Mouse (Mus musculus) heart, embryonic 10.5 days (tissue): ENCODE measurements around the gene Cfap100. TPM values are rescaled to one million over a fixed set of nuclear protein-coding genes. Genes with fewer than 3 reads are reported as not detected.

Source experiments
- DNase-seq: peaks from one replicate; pipeline ENCODE4 v3.0.0-alpha.2; 2017; ENCODE audit warnings: low spot score
- H3K27ac ChIP-seq: fragments of 300-500 bp; sonication (generic); 2 replicates; pipeline ENCODE4 v1.5.1; 2016; ENCODE audit warnings: mild to moderate bottlenecking
- H3K27me3 ChIP-seq: fragments of 300-500 bp; sonication (generic); 2 replicates; pipeline ENCODE4 v1.6.1; 2016; ENCODE audit warnings: mild to moderate bottlenecking; ENCODE audit not compliant: poor library complexity, insufficient read depth, severe bottlenecking
- H3K36me3 ChIP-seq: fragments of 300-500 bp; sonication (generic); 2 replicates; pipeline ENCODE4 v1.6.1; 2016; ENCODE audit warnings: mild to moderate bottlenecking, moderate library complexity
- H3K4me1 ChIP-seq: fragments of 300-500 bp; sonication (generic); 2 replicates; pipeline ENCODE4 v1.6.1; 2016; ENCODE audit warnings: mild to moderate bottlenecking
- H3K4me3 ChIP-seq: fragments of 300-500 bp; sonication (generic); 2 replicates; pipeline ENCODE4 v1.5.1; 2016; ENCODE audit warnings: mild to moderate bottlenecking, moderate library complexity
- H3K9me3 ChIP-seq: fragments of 300-500 bp; sonication (generic); 2 replicates; pipeline ENCODE4 v1.6.1; 2016; ENCODE audit warnings: mild to moderate bottlenecking, moderate library complexity
- WGBS: fragments of 180-500 bp; shearing (Covaris S2); methylation state at CpG from one replicate; pipeline ENCODE4 v1.1.7; 2016; 5-methylcytosine and 5-hydroxymethylcytosine counted together
- polyA plus RNA-seq: library from polyadenylated mRNA; unstranded; fragments of >200 nt; fragmentation: Nextera tagmentation; extraction: Ambion mirVana; gene quantifications from 2 replicates; pipeline ENCODE4 v1.2.1, GENCODE M21; 2016

Cfap100 gene
- polyA plus RNA-seq = 0.12 TPM in 1 of 2 replicates, not detected in the other

DNA sequence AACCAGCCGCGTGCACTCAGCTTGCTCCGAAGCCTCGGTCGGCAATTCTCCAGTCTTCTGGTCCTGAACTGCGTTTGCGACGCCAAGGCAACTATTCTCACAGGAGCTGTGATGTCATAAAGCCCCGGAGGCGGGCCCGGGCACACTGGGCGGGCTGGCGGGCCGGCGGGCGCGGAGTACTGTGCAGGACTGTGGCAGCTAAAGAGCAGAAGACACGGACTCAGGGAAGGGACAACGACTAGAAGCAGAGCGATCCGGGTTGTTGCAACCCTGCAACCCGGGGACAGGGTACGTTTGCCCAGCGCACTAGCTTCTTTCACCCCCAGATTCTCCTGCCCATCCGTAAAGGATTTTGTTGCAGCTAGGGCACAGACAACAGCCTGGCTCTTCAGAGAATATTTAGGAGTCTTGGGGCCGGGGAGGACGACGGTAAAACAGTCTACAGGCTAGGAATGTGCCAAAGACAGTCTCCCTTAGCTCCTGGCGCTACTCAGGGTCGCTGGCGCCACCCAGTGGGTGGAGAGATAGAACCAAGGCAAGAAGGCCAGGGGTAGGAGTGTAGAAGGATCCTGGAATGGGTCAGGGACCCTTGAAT lies at the start of gene Cfap100:
Gene Cfap100, minus strand, starts transcription at position 418 of the 595 bp plus-strand sequence.
- Histone ChIP-seq H3K27me3 (peaks cover 22% of the 10 kb centered on the region), H3K9me3 (no peaks in the 10 kb centered on the region), H3K36me3 (no peaks in the 10 kb centered on the region), H3K4me1 (peaks cover 9% of the 10 kb centered on the region), H3K27ac (peak within 1 kb of the TSS; percentile 7), H3K4me3 (peak within 1 kb of the TSS; percentile 59)
- peak; percentile 82 for DNase-seq
- WGBS = under 1% methylated on average over 31 of the region's 31 CpGs

DNA sequence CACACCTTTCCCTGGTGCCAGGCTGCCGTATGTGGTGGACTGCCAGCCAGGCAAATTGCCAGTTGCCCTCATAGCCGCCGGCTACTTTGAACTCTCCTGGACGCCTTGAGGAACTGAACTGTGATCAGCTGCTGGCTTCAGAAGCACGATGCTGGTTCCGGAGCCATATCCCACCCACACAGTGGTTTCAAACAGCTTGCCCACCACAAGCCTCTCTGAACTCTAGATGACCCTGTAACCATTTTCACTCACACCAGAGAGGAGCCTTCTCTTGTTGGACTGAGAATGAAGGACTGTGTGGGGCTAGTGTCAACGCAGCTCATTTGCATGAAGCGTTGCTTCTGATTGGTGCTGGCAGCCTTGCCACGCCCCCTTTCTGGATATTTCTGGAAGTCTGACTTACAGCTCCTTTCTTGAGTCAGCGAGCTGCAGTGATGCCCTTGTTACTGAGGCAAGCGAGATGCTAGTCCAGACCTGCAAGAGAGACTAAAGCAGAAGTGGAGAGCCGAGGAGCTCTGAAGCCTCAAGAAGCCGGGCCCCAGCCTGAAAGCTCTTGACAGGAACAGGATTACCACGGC lies 48.4 kb upstream of the Cfap100 start:
- Histone ChIP-seq H3K9me3 (no peaks in the 10 kb centered on the region), H3K36me3 (peaks cover 2% of the 10 kb centered on the region; the same call in 1 of the 2 replicates), H3K4me1 (peaks cover 32% of the 10 kb centered on the region), H3K27ac (peak overlapping the region; percentile 29; the same call in 1 of the 2 replicates), H3K27me3 (no peaks in the 10 kb centered on the region; the same call in 1 of the 2 replicates), H3K4me3 (0 out of 2 replicates have a peak overlapping the region, but pooled peaks have one; percentile 15)
- WGBS = 51% methylated on average over 14 of the region's 14 CpGs
- DNase-seq = no peak

DNA sequence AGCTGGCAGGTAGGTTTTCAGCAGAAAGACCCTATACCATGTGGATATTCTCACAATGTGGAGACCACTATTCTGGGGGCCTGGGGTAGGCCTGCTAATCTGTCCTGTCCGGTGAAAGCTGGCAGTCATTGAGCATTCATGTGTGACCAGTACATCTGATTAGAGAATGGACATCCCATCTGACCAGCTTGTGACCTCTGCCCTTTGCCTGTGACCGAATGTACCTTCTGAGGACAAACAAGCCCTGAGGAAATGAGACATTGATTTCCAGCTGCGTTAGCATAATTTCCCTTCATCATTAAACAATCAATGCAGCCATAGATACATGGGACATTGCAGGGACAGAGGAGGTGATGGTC lies 47.2 kb upstream of the Cfap100 start:
- Histone ChIP-seq H3K36me3 (peaks cover 2% of the 10 kb centered on the region; the same call in 1 of the 2 replicates), H3K9me3 (no peaks in the 10 kb centered on the region), H3K4me1 (peaks cover 40% of the 10 kb centered on the region), H3K4me3 (no peak overlapping the region), H3K27me3 (no peaks in the 10 kb centered on the region; the same call in 1 of the 2 replicates), H3K27ac (no peak overlapping the region)
- whole genome bisulfite sequencing = 73% methylated on average over 3 of the region's 3 CpGs
- no peak for DNase-seq

DNA sequence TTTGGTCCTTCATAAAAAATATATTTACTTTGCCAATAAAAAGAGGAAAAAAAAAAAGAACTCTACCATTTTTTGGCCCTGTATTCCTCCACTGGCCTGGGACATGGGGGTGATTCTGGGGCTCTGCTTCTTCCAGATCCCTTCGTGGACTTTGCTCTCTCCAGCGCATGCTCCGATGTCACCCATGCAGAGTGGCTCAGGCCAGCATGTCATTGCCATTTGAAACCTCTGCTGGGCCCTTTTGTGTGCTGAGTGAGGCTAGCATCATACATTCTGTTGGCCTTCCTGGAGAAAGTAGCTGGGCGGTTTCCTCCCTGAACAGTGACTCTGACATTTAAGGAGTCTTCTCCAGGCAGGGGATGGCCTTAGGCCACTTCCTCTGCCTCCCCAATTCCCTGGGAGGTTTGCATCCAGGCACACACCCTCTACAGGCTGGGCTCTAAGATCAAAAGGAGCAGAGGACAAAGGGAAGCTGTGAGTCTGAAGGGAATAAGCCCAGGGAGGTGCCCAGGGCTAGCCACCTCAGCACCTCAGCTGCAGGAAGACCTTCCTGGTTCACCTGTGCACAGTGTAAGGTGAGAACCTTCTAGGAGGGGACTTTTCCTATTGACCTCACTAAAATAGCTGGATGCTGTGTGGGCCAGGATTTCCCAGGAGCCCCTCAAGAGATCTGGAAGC lies 46.7 kb upstream of the Cfap100 start:
- Histone ChIP-seq H3K27me3 (no peaks in the 10 kb centered on the region; the same call in 1 of the 2 replicates), H3K4me1 (peaks cover 38% of the 10 kb centered on the region), H3K36me3 (peaks cover 2% of the 10 kb centered on the region; the same call in 1 of the 2 replicates), H3K9me3 (no peaks in the 10 kb centered on the region), H3K27ac (no peak overlapping the region), H3K4me3 (no peak overlapping the region)
- DNase-seq = no peak
- 82% methylated on average over 4 of the region's 4 CpGs for WGBS

DNA sequence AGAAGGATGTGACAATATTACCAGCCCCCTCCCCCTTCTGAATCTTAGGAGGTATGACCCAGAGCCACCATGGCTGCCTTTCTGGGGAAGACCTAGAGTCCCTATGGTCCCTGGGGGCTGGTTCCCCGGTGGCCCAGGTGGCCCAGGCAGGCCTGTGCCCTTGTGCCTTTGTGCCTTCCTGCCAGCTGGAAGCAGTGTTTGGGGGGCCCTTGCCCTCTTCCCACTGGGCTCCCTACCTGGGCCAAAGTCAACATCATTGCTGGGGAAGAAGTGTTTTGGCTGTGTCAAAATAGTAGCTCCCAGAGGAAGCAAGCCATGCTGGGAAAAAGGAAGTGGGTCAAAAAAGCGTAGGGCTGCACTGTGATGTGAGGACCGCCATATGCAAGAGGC lies 45.8 kb upstream of the Cfap100 start:
- H3K27ac ChIP-seq = no peak overlapping the region
- peaks cover 37% of the 10 kb centered on the region for H3K4me1 ChIP-seq
- DNase-seq = no peak
- no peaks in the 10 kb centered on the region; the same call in 1 of the 2 replicates for H3K27me3 ChIP-seq
- H3K4me3 ChIP-seq = no peak overlapping the region
- peaks cover 10% of the 10 kb centered on the region; the same call in 1 of the 2 replicates for H3K36me3 ChIP-seq
- WGBS = 92% methylated on average over 3 of the region's 3 CpGs
- H3K9me3 ChIP-seq = no peaks in the 10 kb centered on the region

DNA sequence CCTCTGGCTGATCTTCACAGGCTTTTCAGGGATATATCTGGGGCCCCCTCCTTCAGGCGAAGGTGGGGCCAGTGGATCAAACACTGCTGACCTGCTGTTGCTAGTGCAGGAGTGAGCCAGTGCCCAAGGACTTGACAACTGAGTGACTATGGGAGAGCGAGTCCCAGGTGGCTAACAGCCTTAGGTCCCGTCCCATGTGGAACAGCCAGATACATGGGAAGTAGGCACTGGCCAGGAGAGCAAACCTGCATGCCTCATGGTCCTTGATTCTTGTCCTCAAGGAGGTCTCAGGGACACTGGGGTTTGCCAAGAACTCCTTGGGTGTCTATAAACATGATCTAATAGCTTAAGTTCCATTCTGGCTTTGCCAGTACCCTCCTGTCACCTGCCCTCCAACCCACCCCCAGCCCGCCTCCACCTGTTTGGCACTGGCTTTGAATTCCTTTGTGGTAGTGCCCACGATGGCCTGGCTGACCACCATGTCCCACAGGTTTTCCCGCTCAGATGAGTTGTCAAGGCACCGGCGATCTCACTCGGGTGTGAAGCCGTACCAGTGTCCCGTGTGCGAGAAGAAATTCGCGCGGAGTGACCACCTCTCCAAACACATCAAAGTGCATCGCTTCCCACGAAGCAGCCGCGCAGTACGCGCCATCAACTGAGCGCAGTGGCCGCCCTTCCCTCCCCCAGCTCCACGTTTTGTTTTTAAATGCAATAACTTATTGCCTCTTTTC lies 45.2 kb upstream of the Cfap100 start:
- Histone ChIP-seq H3K9me3 (no peaks in the 10 kb centered on the region), H3K4me3 (no peak overlapping the region), H3K4me1 (peaks cover 37% of the 10 kb centered on the region), H3K27ac (no peak overlapping the region), H3K27me3 (no peaks in the 10 kb centered on the region; the same call in 1 of the 2 replicates), H3K36me3 (peaks cover 14% of the 10 kb centered on the region; the same call in 1 of the 2 replicates)
- no peak for DNase-seq
- WGBS = 89% methylated on average over 24 of the region's 24 CpGs

DNA sequence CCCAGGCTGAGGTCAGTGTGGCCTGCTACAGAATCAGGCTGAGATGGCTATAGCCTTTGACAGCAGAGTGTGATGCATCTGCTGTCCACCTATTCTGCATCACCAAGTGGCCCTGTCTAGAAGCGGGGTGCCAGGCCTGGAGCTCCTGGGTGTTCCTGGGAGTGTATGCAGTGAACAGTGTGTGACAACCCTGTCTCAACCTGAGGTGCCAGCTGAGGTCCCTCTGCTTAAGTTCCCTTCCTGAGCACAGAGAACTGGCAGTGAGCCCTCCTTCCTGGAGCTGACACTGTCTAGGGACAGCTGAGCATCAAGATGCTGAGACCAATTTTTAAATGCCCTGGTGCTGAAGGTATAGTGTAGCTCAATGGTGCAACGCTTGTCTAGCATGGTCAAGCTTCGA lies 44.1 kb upstream of the Cfap100 start:
- Histone ChIP-seq H3K27ac (0 out of 2 replicates have a peak overlapping the region, but pooled peaks have one; percentile 6), H3K4me3 (no peak overlapping the region), H3K4me1 (peaks cover 34% of the 10 kb centered on the region), H3K27me3 (no peaks in the 10 kb centered on the region; the same call in 1 of the 2 replicates), H3K9me3 (no peaks in the 10 kb centered on the region), H3K36me3 (peaks cover 16% of the 10 kb centered on the region; the same call in 1 of the 2 replicates)
- no peak for DNase-seq
- WGBS = 88% methylated on average over 3 of the region's 3 CpGs

DNA sequence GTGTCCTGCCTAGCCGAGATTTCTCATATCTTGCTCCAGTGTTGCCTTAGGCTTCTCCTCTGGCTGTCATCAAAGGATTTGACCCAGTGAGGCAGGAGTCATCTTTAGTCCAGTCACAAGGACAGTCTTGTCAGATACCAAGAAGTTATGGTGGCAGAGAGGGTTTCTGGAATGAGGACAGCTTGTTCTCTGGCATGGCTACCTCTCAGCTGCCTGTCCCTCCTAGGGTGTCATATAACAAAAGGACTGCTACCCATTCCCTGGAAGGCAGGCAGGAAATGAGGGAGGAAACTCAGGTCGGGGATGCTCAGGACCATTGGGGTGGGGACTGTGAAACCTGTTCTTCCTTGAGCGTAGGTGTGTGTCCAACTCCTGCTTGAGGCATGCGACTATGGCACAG lies 43.5 kb upstream of the Cfap100 start:
- no peak overlapping the region for H3K4me3 ChIP-seq
- H3K27ac ChIP-seq = 0 out of 2 replicates have a peak overlapping the region, but pooled peaks have one; percentile 6
- no peak for DNase-seq
- 54% methylated on average over 4 of the region's 4 CpGs for WGBS
- H3K4me1 ChIP-seq = peaks cover 28% of the 10 kb centered on the region
- H3K27me3 ChIP-seq = no peaks in the 10 kb centered on the region; the same call in 1 of the 2 replicates
- no peaks in the 10 kb centered on the region for H3K9me3 ChIP-seq
- peaks cover 21% of the 10 kb centered on the region for H3K36me3 ChIP-seq

DNA sequence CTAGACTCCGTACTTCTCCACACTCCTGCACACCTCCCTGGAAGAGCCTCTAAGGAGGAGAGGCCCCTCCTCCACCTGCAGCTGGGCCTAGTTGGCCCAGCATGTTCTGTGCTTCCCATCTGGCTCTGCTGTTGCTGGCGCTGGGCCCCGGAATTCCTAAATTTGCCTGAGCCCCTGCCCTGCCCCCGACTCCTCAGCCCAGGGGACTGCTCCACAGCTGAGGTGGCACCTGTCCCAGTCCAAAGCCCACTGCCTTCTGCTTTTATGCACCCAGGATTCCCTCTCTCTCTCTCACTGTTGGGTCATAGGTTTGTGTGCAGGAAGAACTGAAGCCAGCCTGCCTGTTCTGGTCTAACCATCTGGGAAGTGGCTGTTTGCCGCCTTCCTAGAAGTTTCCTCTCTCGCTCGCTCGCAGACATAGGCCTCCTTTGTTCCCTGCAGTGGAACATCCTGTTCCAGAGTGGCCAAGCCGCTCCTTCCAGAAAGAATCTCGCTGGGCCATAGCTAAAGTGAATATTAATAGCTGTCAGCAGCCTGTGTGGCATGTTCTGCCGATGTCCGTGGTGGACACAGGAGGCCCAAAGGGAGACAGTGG lies 42.4 kb upstream of the Cfap100 start:
- H3K27ac ChIP-seq = peak overlapping the region; percentile 62; the same call in 1 of the 2 replicates
- no peak overlapping the region for H3K4me3 ChIP-seq
- H3K4me1 ChIP-seq = peaks cover 24% of the 10 kb centered on the region
- DNase-seq = no peak
- no peaks in the 10 kb centered on the region; the same call in 1 of the 2 replicates for H3K27me3 ChIP-seq
- WGBS = 68% methylated on average over 12 of the region's 12 CpGs
- H3K36me3 ChIP-seq = peaks cover 29% of the 10 kb centered on the region
- H3K9me3 ChIP-seq = no peaks in the 10 kb centered on the region

DNA sequence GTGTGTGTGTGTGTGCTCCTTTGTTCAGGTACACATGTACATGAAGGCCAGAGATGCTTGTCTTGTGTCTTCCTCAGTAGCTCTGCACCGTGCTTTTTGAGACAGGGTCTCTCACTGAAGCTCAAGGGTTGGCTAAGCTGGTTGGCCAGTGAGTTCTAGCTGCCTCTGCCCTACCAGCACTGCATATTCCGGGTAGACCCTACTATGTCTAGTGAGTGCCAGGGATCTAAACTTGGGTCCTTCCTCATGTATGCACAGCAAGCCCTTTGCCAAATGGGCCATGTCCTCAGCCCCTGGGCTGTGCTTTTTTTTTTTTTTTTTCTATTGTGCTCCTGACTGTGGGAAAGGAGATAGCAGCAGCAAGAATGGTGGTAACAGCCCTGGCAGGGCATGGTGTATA lies 41.7 kb upstream of the Cfap100 start:
- H3K27ac ChIP-seq = no peak overlapping the region
- H3K36me3 ChIP-seq = peaks cover 29% of the 10 kb centered on the region
- peaks cover 19% of the 10 kb centered on the region for H3K4me1 ChIP-seq
- DNase-seq = no peak
- 84% methylated on average over 2 of the region's 2 CpGs for WGBS
- H3K9me3 ChIP-seq = no peaks in the 10 kb centered on the region
- H3K27me3 ChIP-seq = no peaks in the 10 kb centered on the region; the same call in 1 of the 2 replicates
- no peak overlapping the region for H3K4me3 ChIP-seq

DNA sequence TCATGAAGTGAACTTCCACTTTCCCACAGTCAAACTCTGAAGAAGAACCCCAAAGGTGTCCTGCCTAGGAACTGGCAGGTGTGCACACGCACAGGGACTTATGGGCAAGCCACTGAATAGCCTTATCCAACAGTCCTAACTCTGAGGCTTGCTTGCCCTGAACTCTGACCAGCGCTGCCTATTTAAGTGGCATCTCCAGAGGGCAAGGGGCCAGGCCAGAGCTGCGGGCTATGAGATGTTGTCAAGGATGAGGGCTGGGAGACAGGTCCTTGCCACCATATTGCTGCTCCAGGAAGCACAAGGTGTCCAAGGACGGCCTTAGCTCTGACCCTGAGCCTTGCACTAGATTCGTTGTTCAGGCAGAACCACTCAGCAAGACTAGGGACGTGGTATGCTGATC lies 40.4 kb upstream of the Cfap100 start:
- H3K4me1 ChIP-seq = peaks cover 24% of the 10 kb centered on the region
- WGBS = 82% methylated on average over 6 of the region's 6 CpGs
- no peak for DNase-seq
- H3K4me3 ChIP-seq = no peak overlapping the region
- H3K27me3 ChIP-seq = peaks cover 5% of the 10 kb centered on the region; the same call in 1 of the 2 replicates
- H3K9me3 ChIP-seq = no peaks in the 10 kb centered on the region
- peaks cover 29% of the 10 kb centered on the region for H3K36me3 ChIP-seq
- H3K27ac ChIP-seq = no peak overlapping the region

DNA sequence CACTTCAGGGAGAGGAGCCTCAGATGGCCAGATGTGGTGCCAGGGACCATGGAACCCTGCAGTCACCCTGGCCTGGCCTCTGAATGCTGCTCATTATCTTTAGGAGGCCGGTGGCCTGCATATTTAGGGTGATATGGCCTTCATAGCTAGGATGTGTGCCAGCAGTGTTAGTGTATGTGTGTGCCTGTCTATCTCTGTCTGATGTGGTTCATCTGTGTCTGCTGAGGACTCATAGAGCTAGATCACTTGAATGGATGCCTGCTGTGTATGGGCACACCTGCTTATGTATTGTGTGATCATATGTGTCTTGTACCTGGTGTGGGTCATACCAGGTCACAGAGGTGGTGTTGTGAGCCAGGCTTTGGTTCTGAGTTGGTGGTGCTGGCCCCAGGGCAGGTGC lies 39.6 kb upstream of the Cfap100 start:
- Histone ChIP-seq H3K27me3 (peaks cover 5% of the 10 kb centered on the region; the same call in 1 of the 2 replicates), H3K4me1 (peaks cover 32% of the 10 kb centered on the region), H3K4me3 (no peak overlapping the region), H3K27ac (no peak overlapping the region), H3K36me3 (peaks cover 26% of the 10 kb centered on the region), H3K9me3 (no peaks in the 10 kb centered on the region)
- DNase-seq = no peak
- 73% methylated on average over 1 of the region's 1 CpGs for WGBS
